Mouse (Mus musculus) CH12.LX (cell line): ENCODE data around the gene Itih2.

Experiments used
- E2F4 ChIP-seq: IDR thresholded peaks from 2 replicates; pipeline ENCODE4 v1.6.1; 2011; ENCODE audit warnings: low read depth, low read length, improper control_type of control experiment; ENCODE audit not compliant: insufficient replicate concordance
- POLR2A ChIP-seq: IDR thresholded peaks from 2 replicates; pipeline ENCODE4 v1.6.1; 2011; ENCODE audit warnings: low read depth, mild to moderate bottlenecking, improper control_type of control experiment, low read length

GRCm38 (mm10) chr2:10168016-10168415 is 36.8 kb upstream of the Itih2 start:
- no peak for TF ChIP-seq POLR2A
- no peak for TF ChIP-seq E2F4
